Mouse (Mus musculus) kidney, postnatal 36 days (tissue): ENCODE results near the gene Atp2b1.

Experiments used
- DNase-seq, 2 experiments: peaks; one replicate each; pipeline ENCODE4 v3.0.0; 2021 to 2022; ENCODE audit warnings: mixed read lengths in 2 of 2

The Atp2b1 gene

GRCm38 (mm10) chr10:98916011-98916780 is 2.0 kb downstream of the Atp2b1 start:
- peak; percentile 14 to 28 for DNase-seq

- DNase-seq: no peak
These were observed 2.7 kb downstream of the Atp2b1 start for GRCm38 (mm10) chr10:98916781-98917340.

- no peak for DNase-seq
These were observed 10.9 kb downstream of the Atp2b1 start for GRCm38 (mm10) chr10:98925081-98925480.

GRCm38 (mm10) chr10:98926991-98927390 is 12.8 kb downstream of the Atp2b1 start:
- no peak for DNase-seq

GRCm38 (mm10) chr10:98929444-98929843 is 15.2 kb downstream of the Atp2b1 start:
- DNase-seq: no peak

GRCm38 (mm10) chr10:98930143-98930542 is 15.9 kb downstream of the Atp2b1 start:
- no peak for DNase-seq

- DNase-seq: no peak
These were observed 25.9 kb downstream of the Atp2b1 start for GRCm38 (mm10) chr10:98940137-98940536.

GRCm38 (mm10) chr10:98940799-98941198 is 26.6 kb downstream of the Atp2b1 start:
- DNase-seq: no peak

- DNase-seq: no peak
These were observed 27.8 kb downstream of the Atp2b1 start for GRCm38 (mm10) chr10:98941991-98942390.

- no peak for DNase-seq
These were observed 28.8 kb downstream of the Atp2b1 start for GRCm38 (mm10) chr10:98942999-98943398.

- DNase-seq: no peak
These were observed 29.7 kb downstream of the Atp2b1 start for GRCm38 (mm10) chr10:98943894-98944293.

- no peak for DNase-seq
These were observed 32.0 kb downstream of the Atp2b1 start for GRCm38 (mm10) chr10:98946031-98946791.

- DNase-seq: no peak
These were observed 33.0 kb downstream of the Atp2b1 start for GRCm38 (mm10) chr10:98947206-98947605.

- DNase-seq: no peak
These were observed 33.9 kb downstream of the Atp2b1 start for GRCm38 (mm10) chr10:98948096-98948495.

GRCm38 (mm10) chr10:98949750-98950149 is 35.5 kb downstream of the Atp2b1 start:
- no peak for DNase-seq

- DNase-seq: no peak
These were observed 37.4 kb downstream of the Atp2b1 start for GRCm38 (mm10) chr10:98951286-98952270.

GRCm38 (mm10) chr10:98954230-98954993 is 40.2 kb downstream of the Atp2b1 start:
- no peak for DNase-seq

GRCm38 (mm10) chr10:98956124-98956523 is 41.9 kb downstream of the Atp2b1 start:
- no peak for DNase-seq

GRCm38 (mm10) chr10:98958752-98959151 is 44.5 kb downstream of the Atp2b1 start:
- DNase-seq: no peak

GRCm38 (mm10) chr10:98959385-98959784 is 45.2 kb downstream of the Atp2b1 start:
- no peak for DNase-seq

- DNase-seq: no peak
These were observed 46.7 kb downstream of the Atp2b1 start for GRCm38 (mm10) chr10:98960911-98961310.

GRCm38 (mm10) chr10:98962092-98962491 is 47.9 kb downstream of the Atp2b1 start:
- no peak for DNase-seq
